Mouse (Mus musculus) G1E (cell line): ENCODE measurements at regions not wholly inside any gene's neighbourhood (a gene's known extent, or its start where the extent isn't known, plus 50 kb on each side); places are given as distances from the start of the nearest gene placed in this dataset.

Experiments
- CTCF ChIP-seq: IDR thresholded peaks from 2 replicates; pipeline ENCODE4 v1.5.1; 2012; ENCODE audit warnings: low read depth, low read length, inconsistent platforms, mixed read lengths
- GATA1 ChIP-seq: IDR thresholded peaks from 2 replicates; pipeline ENCODE4 v1.6.1; 2012; ENCODE audit warnings: borderline replicate concordance, low read length, inconsistent platforms, mixed read lengths
- GATA2 ChIP-seq: IDR thresholded peaks from 2 replicates; pipeline ENCODE4 v1.6.1; 2012; ENCODE audit warnings: low read depth, low read length, inconsistent platforms, borderline replicate concordance
- POLR2AphosphoS5 ChIP-seq: IDR thresholded peaks from 2 replicates; pipeline ENCODE4 v1.6.1; 2012; ENCODE audit warnings: low read depth, low read length, inconsistent platforms; ENCODE audit not compliant: insufficient replicate concordance
- TAL1 ChIP-seq: conservative IDR thresholded peaks from 2 replicates; pipeline ENCODE4 v1.6.1; 2012; ENCODE audit warnings: low read depth, low read length, inconsistent platforms, mixed read lengths

DNA sequence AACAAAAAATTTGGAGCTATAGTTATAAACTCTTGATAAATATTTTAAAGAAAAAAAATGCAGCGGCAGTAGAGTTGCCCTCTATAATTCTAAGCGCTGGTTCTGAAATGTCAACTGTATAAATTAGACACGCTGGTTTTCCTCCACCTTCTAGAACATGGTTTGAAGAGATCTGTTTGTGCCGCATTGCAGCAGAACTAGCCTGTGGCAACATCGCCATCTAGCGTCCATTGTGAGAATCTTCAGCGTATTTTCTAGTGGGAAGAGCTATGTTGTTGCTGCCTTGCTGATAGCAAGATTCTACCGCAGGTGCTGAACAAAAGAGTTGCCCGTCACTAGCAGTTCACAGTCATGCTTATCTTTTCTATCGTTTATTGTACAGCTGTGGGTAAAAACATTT lies 93.5 kb upstream of the Pdk4 start:
- TF ChIP-seq CTCF: peak; percentile 90
- no peak for TF ChIP-seq POLR2AphosphoS5
- no peak for TF ChIP-seq TAL1
- TF ChIP-seq GATA1: no peak
- no peak for TF ChIP-seq GATA2
